Mouse (Mus musculus) testis, adult 2 months (tissue): ENCODE results near the gene Defb45. TPM values are rescaled to one million over a fixed set of nuclear protein-coding genes. Genes with fewer than 3 reads are reported as not detected.

Experiments used
- H3K27ac ChIP-seq: fragments of 200-500 bp; 2 replicates; pipeline ENCODE4 v1.5.1; 2012; ENCODE audit warnings: low read depth, low read length; ENCODE audit not compliant: control insufficient read depth, insufficient read depth
- H3K27me3 ChIP-seq: fragments of 200-500 bp; 2 replicates; pipeline ENCODE4 v1.6.1; 2012; ENCODE audit warnings: mild to moderate bottlenecking, low read length, moderate library complexity; ENCODE audit not compliant: control insufficient read depth, insufficient read depth
- H3K36me3 ChIP-seq: fragments of 200-500 bp; 2 replicates; pipeline ENCODE4 v1.6.1; 2012; ENCODE audit warnings: mild to moderate bottlenecking, low read length; ENCODE audit not compliant: control insufficient read depth, insufficient read depth
- H3K4me1 ChIP-seq: fragments of 200-500 bp; 2 replicates; pipeline ENCODE4 v1.6.1; 2012; ENCODE audit warnings: low read length; ENCODE audit not compliant: control insufficient read depth, insufficient read depth
- H3K4me3 ChIP-seq: fragments of 200-500 bp; 2 replicates; pipeline ENCODE4 v1.5.1; 2012; ENCODE audit warnings: low read depth, mild to moderate bottlenecking, low read length, moderate library complexity, mixed read lengths; ENCODE audit not compliant: control insufficient read depth
- CTCF ChIP-seq: fragments of 200-500 bp; IDR thresholded peaks from 2 replicates; pipeline ENCODE4 v1.5.1; 2012; ENCODE audit warnings: low read depth, mild to moderate bottlenecking, inconsistent platforms, low read length, moderate library complexity; ENCODE audit not compliant: control insufficient read depth, insufficient read depth, insufficient replicate concordance
- POLR2A ChIP-seq: fragments of 200-500 bp; IDR thresholded peaks from 2 replicates; pipeline ENCODE4 v1.6.1; 2012; ENCODE audit warnings: low read depth, mild to moderate bottlenecking, inconsistent platforms, low read length, moderate library complexity; ENCODE audit not compliant: control insufficient read depth
- polyA plus RNA-seq: library from polyadenylated mRNA; depleted of rRNA; stranded (reverse); fragments of >200 nt; gene quantifications from 2 replicates; pipeline ENCODE4 v1.2.3, GENCODE M21; 2012

Defb45 gene
- polyA plus RNA-seq, 1 experiment: 25.5 TPM

DNA sequence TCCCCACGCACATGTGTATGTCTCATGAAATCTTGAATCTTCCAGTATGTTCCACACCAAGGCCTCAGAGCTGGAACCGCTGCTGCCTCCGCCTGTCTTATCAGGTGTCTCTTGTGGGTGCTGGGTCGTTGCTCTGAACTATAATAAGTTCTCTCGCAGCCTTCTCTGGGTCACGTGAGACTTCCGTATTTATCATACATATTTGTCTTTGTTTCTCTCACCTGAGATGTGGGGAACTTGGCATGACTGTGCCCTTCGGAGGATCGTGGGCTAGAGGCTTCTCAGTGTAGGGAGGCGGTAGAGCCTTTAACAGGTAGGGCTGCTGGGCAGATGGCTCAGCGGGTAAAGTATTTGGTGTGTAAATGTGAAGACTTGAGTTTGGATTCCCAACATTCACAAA, 18.6 kb downstream of the Defb45 start:
- H3K4me3 ChIP-seq: no peak overlapping the region
- peak overlapping the region; percentile 61; the same call in 1 of the 2 replicates for H3K27ac ChIP-seq
- no peaks in the 10 kb centered on the region for H3K27me3 ChIP-seq
- TF ChIP-seq CTCF (no peak), POLR2A (no peak)
- no peaks in the 10 kb centered on the region for H3K4me1 ChIP-seq
- no peaks in the 10 kb centered on the region for H3K36me3 ChIP-seq

DNA sequence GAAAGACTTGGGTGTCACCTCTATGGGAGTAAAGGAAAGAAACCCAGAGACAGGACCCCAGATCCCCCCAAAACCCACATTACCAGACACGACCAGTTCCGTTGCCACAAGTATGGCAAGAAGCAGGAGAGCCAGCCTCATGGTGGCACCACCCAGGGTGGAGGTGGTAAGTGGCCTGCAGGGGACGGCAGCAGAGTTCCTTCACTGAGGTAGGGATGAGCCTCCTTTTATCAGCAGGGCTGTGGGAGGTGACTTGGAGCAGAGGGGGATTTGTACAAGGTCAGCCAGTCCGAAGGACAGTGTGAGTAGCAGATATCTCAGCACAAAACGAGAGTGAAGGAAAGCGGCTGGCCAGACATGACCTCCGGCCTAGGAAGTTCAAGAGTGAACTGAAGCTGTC, 19.1 kb downstream of the Defb45 start, which contains the start of gene Defb19:
TSS of gene Defb19 (minus strand) at position 206 of the 400 bp plus-strand sequence.
- Histone ChIP-seq H3K4me1 (no peaks in the 10 kb centered on the region), H3K36me3 (no peaks in the 10 kb centered on the region), H3K27ac (peak within 1 kb of the TSS; percentile 61), H3K27me3 (no peaks in the 10 kb centered on the region), H3K4me3 (peak within 1 kb of the TSS; percentile 58)
- TF ChIP-seq POLR2A: peak; percentile 64; the same call in 1 of the 2 replicates
- no peak for TF ChIP-seq CTCF

DNA sequence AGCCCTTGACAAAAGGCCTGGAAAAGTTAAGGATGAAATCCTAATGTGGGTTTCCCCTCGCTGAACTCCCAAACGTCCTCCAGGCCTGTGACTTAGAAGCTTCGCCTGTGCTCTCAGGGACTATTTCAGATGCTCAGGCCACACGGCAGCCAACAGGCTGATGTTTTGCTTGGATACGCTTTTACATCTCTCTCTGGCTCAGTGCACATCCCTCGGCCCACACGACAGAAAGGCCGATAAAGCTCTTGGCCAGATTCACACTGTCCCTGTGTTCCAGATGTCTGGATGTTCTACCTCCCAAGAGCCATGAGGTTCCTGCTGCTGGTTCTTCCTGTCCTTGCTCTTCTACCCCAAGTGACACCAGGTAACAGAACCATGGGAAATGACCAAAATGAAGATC, 25.7 kb downstream of the Defb45 start:
- Histone ChIP-seq H3K4me3 (no peak overlapping the region), H3K27ac (no peak overlapping the region), H3K4me1 (no peaks in the 10 kb centered on the region; the same call in 1 of the 2 replicates), H3K27me3 (no peaks in the 10 kb centered on the region), H3K36me3 (no peaks in the 10 kb centered on the region)
- no peak for TF ChIP-seq POLR2A
- TF ChIP-seq CTCF: no peak

DNA sequence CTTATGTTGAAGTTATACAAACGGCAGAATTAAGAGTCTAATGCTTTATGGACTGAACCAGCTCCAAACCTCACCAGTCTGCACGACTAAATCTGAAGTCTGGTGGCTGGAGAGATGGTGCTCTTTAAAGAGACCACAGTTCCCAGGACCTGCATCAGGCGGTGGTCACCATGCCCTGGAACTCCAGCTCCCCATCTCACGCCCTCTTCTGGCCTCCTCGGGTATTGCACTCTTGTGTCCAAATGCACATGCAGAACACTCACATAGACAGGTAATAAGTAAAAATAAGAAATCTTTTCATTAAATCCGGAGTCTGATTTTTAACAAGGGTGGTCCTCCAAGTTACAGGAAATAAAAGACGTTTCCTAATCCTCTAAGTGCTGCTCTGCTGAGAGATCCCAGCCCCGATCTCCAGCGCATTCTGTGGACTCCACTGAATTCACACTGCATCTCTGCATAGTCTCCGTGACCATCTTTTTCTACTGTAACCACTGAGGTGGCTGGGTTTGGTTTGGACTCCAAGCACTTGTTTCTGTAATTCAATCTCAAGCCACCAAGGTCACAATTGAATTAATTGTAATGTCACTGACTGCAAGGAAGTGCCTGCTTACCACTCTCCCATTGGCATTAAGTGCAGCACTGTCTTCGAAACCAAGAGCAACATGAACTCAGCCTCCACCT, 26.9 kb downstream of the Defb45 start, which contains the start of gene Defb21:
TSS of gene Defb21 (plus strand) at position 631 of the 681 bp plus-strand sequence.
- no peaks in the 10 kb centered on the region for H3K27me3 ChIP-seq
- TF ChIP-seq POLR2A: no peak
- peak; percentile 88; the same call in 1 of the 2 replicates for TF ChIP-seq CTCF
- H3K4me3 ChIP-seq: peak within 1 kb of the TSS; percentile 10; the same call in 1 of the 2 replicates
- no peak within 1 kb of the TSS for H3K27ac ChIP-seq
- H3K4me1 ChIP-seq: no peaks in the 10 kb centered on the region; the same call in 1 of the 2 replicates
- no peaks in the 10 kb centered on the region for H3K36me3 ChIP-seq

DNA sequence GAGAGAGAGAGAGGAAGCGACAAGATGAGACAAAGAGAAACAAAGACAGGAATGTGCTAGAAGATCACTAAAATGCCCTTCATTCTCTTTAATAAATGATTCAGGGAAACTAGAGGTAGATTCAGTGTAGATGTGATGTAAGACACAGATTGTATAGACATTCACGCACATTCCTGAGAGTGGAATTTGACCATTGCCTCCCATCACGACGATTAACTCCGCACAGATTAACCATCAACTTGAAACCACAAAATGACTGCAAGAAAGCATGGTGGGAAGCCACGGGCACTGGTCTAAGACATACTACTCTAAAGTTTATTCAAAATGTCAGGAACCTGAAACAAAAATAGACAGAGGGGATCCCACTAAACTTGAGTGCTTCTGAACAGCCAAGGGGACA, 28.9 kb downstream of the Defb45 start:
- Histone ChIP-seq H3K36me3 (no peaks in the 10 kb centered on the region), H3K27me3 (no peaks in the 10 kb centered on the region), H3K27ac (no peak overlapping the region), H3K4me3 (no peak overlapping the region), H3K4me1 (no peaks in the 10 kb centered on the region; the same call in 1 of the 2 replicates)
- no peak for TF ChIP-seq POLR2A
- no peak for TF ChIP-seq CTCF

DNA sequence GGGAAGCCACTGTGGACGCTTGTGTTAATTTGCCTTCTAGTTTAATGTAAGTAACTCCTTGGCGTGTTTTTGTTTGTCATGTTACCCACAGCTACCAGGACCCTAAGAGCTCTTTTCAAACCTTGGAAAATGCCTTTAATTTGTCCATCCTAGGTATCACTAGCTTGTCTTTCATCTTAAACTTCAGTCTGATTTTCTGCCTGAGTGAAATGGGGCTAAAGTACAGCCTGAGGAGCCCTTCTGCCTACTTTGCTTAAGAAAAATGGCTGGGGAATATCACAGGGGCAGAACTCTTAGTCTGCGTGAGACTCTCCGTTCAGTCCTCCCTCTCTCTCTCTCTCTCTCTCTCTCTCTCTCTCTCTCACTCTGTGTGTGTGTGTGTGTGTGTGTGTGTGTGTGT, 29.3 kb downstream of the Defb45 start:
- Histone ChIP-seq H3K36me3 (no peaks in the 10 kb centered on the region), H3K27ac (no peak overlapping the region), H3K4me3 (no peak overlapping the region), H3K4me1 (no peaks in the 10 kb centered on the region; the same call in 1 of the 2 replicates), H3K27me3 (no peaks in the 10 kb centered on the region)
- TF ChIP-seq CTCF (no peak), POLR2A (no peak)

DNA sequence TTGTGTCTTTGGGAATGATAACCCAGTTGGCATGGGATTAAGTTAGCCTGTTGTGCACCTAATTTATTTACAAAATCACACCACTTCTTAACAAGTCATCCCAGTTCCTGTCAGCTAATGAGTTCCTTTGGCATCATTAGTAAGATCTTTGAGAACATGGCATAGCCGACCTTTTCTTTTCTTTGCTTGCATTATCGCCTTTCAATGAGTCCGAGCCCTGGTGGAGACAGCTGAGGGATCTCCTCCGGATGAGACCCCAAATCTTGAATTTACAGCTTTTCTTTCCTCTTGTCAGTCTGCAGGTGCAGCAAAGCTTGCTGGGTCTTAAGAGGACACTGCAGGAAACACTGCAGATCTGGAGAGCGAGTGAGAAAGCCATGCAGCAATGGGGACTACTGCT, 30.2 kb downstream of the Defb45 start, which contains the start of gene Gm17416:
TSS of gene Gm17416 (plus strand) at position 301 of the 400 bp plus-strand sequence.
- H3K4me1 ChIP-seq: no peaks in the 10 kb centered on the region; the same call in 1 of the 2 replicates
- no peaks in the 10 kb centered on the region for H3K36me3 ChIP-seq
- TF ChIP-seq POLR2A (no peak), CTCF (no peak)
- H3K27ac ChIP-seq: no peak within 1 kb of the TSS
- H3K4me3 ChIP-seq: no peak within 1 kb of the TSS
- H3K27me3 ChIP-seq: no peaks in the 10 kb centered on the region
